Mouse (Mus musculus) skeletal muscle tissue, adult 2 months (tissue): Measurements from ENCODE around the gene Slc2a2.

Experiments used
- DNase-seq: peaks from one replicate; pipeline ENCODE4 v3.0.0-alpha.2; 2012; ENCODE audit warnings: low read depth, low spot score

The Slc2a2 gene

GRCm38 (mm10) chr3:28697797-28698196, at the start of gene Slc2a2:
Gene Slc2a2 (plus strand): TSS chr3:28697903.
- DNase-seq: no peak

GRCm38 (mm10) chr3:28652574-28652973, 45.1 kb upstream of the Slc2a2 start:
- DNase-seq: no peak

GRCm38 (mm10) chr3:28653043-28653442, 44.7 kb upstream of the Slc2a2 start:
- no peak for DNase-seq

- no peak for DNase-seq
These were observed 43.0 kb upstream of the Slc2a2 start for GRCm38 (mm10) chr3:28654740-28655139.

- no peak for DNase-seq
These were observed 39.4 kb upstream of the Slc2a2 start for GRCm38 (mm10) chr3:28658349-28658748.

GRCm38 (mm10) chr3:28680851-28681250, 16.9 kb upstream of the Slc2a2 start:
- no peak for DNase-seq

GRCm38 (mm10) chr3:28681866-28682265, 15.8 kb upstream of the Slc2a2 start:
- no peak for DNase-seq

- no peak for DNase-seq
These were observed 15.3 kb upstream of the Slc2a2 start for GRCm38 (mm10) chr3:28682411-28682810.

GRCm38 (mm10) chr3:28685510-28685909, 12.2 kb upstream of the Slc2a2 start:
- no peak for DNase-seq

GRCm38 (mm10) chr3:28694811-28695210, 2.9 kb upstream of the Slc2a2 start:
- no peak for DNase-seq

GRCm38 (mm10) chr3:28695608-28696007, 2.1 kb upstream of the Slc2a2 start:
- DNase-seq: no peak

GRCm38 (mm10) chr3:28696162-28696561, 1.5 kb upstream of the Slc2a2 start:
- peak; percentile 47 for DNase-seq

- no peak for DNase-seq
These were observed 1.9 kb downstream of the Slc2a2 start for GRCm38 (mm10) chr3:28699601-28700000.

- DNase-seq: no peak
These were observed 7.9 kb downstream of the Slc2a2 start for GRCm38 (mm10) chr3:28705522-28706137.

- no peak for DNase-seq
These were observed 9.0 kb downstream of the Slc2a2 start for GRCm38 (mm10) chr3:28706736-28707135.

GRCm38 (mm10) chr3:28709740-28710139, 12.0 kb downstream of the Slc2a2 start:
- no peak for DNase-seq

GRCm38 (mm10) chr3:28713913-28714698, 16.4 kb downstream of the Slc2a2 start:
- DNase-seq: no peak

- no peak for DNase-seq
These were observed 20.8 kb downstream of the Slc2a2 start for GRCm38 (mm10) chr3:28718521-28718920.

GRCm38 (mm10) chr3:28721218-28721617, 23.5 kb downstream of the Slc2a2 start:
- DNase-seq: no peak

GRCm38 (mm10) chr3:28721838-28722237, 24.1 kb downstream of the Slc2a2 start:
- no peak for DNase-seq

- DNase-seq: no peak
These were observed 24.8 kb downstream of the Slc2a2 start for GRCm38 (mm10) chr3:28722531-28722930.

GRCm38 (mm10) chr3:28723534-28723933, 25.8 kb downstream of the Slc2a2 start:
- DNase-seq: no peak

- DNase-seq: no peak
These were observed 27.5 kb downstream of the Slc2a2 start for GRCm38 (mm10) chr3:28725203-28725602.
